Mouse (Mus musculus) mouse trophoblast stem cell (cell line): ENCODE results near the gene Itch.
"Not testable (repeated sequence)": the region's sequence is repeated elsewhere in the genome, so short reads cannot be mapped to it uniquely, and the experiment has no call there.

Experiments used
- in situ Hi-C, 2 experiments: fragments of 300-500 bp; cut with MseI, MboI; formaldehyde crosslinking; loops; 2 replicates in 1 of 2; 3 replicates in 1 of 2; pipeline ENCODE4 v1.15.1; 2025

Gene Itch

DNA sequence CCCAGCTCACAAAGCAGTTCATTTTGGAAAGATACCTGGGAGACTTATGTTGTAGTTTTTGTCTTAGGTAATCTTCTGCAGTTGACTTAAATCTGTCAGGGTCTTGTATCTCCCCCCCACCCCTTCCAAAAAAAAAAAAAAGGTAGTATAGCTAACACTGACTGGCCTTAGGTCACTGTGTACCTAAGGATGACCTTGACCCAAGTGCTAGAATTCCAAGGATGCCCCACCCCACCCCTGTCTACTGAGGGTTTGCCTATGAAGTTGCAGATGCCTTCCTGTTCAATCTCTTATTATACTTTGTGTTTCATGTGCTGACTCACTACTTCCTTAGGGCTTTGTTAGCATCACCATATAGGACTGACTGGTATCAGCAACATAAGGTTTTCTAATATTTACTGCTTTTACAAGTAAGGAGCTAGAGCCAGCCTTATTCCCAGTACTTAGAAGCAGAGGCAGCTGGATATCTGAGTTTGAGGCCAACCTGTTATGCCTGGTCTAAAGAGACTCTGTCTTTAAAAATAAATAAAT is 8.8 kb downstream of the Itch start:
- in situ Hi-C loops, result no loop called here

- in situ Hi-C loops, result not testable (repeated sequence)
Observed at GRCm38 (mm10) chr2:155149296-155149695, 16.0 kb downstream of the Itch start.

DNA sequence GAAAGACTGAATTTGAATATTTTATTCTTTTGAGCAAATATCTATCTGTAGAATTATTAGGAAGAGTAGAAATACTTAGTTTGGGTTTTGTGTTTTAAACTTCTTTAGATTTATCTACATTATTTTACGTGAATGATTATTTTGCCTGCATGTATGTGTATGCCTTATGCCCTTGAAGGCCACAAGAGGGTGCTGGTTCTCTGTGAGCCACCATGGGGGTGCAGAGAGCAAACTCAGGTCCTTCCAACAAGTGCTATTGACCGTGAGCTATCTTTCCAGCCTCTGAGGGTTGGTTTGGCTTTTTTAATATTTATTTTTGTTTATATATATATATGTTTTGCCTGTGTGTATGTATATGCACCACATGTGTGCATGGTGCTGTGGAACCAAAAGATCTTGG is 74.1 kb downstream of the Itch start:
- in situ Hi-C loops, result no loop called here

- in situ Hi-C loops, result no loop called here
Observed at GRCm38 (mm10) chr2:155223145-155223544, 89.8 kb downstream of the Itch start.

DNA sequence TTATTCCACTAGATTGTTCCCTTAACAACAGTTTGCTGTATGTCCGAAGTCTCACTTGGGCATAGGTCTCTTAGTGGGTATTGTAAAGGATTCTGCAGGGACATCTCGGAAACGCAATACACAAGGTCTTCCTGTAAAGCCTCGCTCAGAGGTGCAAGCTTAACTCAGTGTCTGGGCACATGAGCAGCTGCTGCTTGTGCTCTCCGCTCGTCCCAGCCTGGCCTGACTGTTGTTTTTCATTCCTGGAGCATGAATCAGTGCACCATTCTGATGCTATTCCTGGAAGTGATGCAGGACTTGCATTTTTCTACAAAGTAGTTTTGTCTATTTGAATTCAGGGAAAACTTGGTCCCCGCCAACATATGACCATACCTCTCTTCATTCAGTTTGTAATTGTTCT is 91.4 kb downstream of the Itch start:
- in situ Hi-C loops, result no loop called here

- in situ Hi-C loops, result no loop called here
Observed at GRCm38 (mm10) chr2:155235746-155236361, 102.5 kb downstream of the Itch start.

- in situ Hi-C loops, result no loop called here
Observed at GRCm38 (mm10) chr2:155236362-155236992, 103.2 kb downstream of the Itch start, which contains the start of gene Dynlrb1. Gene Dynlrb1, plus strand, starts transcription at chr2:155236533.

- in situ Hi-C loops, result no loop called here
Observed at GRCm38 (mm10) chr2:155237276-155237675, 104.0 kb downstream of the Itch start.

DNA sequence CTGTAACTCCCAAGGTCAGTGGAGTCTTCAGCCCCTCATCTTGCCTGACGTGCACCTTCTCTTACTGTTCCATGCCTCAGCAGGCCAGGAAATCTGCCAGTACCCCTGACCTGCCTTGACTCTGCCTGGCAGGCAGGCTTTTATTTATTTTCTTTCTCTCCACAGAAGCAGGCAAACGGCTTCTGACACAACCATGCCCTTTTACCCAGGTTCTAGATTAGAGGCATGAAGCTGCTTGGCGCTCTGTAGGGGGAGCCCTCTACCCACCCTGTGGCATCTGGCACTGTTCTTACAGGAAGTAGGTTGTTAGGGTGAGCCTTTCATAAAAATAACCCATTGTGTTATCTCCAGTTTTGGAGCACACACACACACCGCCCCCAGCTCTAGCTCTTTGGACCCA is 107.6 kb downstream of the Itch start:
- in situ Hi-C loops, result no loop called here

DNA sequence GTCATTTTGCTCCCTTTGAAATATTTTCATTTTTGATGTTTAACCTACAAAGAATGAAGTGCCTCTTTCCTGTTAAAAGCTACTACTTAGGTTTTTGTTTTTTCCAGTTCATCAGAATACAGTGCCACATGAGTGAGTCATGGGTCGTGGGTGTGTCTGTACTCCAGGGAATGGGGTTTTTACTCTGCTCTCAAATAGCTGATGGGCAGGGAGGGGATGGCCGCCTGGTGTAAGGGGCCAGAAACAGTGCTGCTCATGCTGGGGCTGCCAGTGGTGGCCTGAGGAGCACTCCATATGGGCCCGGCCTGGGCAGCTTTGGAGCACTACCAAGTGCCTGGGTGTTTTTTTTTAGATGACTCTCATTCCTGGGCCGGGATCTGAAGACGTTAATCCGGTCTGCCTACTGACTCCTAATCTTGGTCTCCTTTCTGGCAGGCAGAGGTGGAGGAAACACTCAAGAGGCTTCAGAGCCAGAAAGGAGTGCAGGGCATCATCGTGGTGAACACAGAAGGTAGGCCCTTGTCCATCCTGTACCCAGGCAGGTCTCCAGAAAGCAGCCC is 109.1 kb downstream of the Itch start:
- in situ Hi-C loops, result no loop called here

DNA sequence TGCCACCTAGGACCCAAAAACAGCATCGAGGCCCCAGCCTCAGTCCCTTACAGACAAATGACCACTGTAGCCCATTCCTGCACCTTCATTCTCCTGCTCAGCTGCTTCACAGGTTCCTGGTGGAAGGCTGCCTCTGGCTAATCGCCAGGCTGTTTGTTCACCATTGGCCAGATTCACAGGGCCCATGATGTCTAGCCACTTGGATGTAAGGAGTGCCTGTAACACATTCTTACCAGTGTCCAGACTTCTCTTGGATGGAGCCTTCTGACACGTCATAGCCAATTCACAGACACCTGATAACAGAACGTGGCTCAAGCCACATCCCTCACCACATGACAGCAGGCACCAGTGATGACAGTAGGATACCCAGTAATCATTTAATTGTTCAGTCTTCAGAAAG is 112.9 kb downstream of the Itch start:
- in situ Hi-C loops, result no loop called here

- in situ Hi-C loops, result no loop called here
Observed at GRCm38 (mm10) chr2:155248206-155248605, 114.9 kb downstream of the Itch start.

DNA sequence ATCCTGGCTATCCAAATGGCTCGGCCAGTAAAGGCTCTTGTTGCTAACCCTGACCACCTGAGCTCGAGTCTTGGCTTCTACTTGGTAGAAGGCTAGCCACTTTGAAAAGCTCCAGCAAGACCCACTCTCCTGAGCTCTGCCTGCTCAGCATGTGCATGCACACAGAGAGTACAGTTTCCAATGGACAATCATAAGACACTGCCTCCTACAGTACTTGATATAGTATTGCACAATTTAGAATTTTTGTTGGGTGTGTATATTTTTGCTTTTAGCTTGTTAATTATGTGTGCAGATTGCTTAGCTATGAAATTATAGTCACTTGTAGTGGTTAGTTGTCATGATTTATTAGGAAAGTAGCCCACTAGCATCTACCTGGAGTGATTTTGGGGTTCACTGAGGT is 115.4 kb downstream of the Itch start:
- in situ Hi-C loops, result no loop called here

GRCm38 (mm10) chr2:155249588-155249987 is 116.3 kb downstream of the Itch start:
- in situ Hi-C loops, result no loop called here

GRCm38 (mm10) chr2:155265526-155265925 is 132.2 kb downstream of the Itch start:
- in situ Hi-C loops, result no loop called here

DNA sequence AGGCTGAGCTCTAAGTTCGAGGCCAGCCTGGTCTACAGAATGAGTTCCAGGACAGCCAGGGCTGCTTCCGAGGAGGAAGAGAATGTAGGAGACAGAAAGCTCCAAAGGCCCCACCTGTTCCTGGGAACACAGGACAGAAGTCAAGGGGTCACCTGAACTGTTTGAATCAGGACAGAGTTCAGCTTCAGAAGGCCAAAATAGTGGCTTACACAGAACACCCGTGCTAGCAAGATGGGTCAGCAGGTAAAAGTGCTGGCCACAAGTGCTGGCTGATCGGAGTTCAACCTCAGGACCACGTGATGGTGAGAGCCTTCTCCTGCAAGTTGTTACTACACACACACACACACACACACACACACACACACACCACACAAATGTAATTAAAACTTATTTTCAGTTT is 133.6 kb downstream of the Itch start:
- in situ Hi-C loops, result no loop called here

- in situ Hi-C loops, result no loop called here
Observed at GRCm38 (mm10) chr2:155271957-155272356, 138.6 kb downstream of the Itch start.

DNA sequence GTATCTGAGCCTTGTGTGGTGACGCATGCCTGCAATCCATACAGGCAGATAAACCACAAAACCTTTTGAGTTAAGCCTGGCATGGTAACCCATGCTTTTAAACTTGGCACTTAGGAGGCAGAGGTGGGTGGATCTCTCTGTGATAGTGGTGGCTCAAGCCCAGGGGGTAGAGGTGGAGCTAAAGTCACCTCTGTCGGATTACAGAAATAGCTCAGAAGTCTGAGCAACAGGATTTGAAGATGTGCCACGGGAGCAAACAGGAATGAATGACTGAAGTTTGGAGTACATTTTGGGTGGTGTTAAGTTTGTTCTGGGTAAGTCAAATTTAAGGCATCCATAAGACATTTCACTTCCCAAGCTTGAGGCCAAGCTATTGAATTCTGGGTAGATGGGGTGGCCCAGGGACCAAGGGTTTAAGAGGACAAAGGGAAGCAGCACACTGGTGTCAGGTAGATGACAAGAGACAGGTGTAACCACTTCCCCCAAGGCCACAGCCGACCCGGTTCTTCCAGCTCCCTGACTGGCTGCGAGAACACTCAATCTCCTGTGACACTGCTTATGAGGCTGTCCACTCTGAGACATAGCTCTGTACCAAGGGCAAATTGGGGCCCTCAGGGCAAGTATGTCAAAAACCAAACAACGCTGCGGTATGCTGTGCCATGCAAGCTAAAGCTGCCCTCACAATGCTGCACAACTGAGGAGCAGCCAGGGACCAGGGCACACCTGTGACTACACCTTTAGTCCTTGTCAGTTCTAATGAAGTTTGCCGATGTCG is 139.3 kb downstream of the Itch start:
- in situ Hi-C loops, result no loop called here

DNA sequence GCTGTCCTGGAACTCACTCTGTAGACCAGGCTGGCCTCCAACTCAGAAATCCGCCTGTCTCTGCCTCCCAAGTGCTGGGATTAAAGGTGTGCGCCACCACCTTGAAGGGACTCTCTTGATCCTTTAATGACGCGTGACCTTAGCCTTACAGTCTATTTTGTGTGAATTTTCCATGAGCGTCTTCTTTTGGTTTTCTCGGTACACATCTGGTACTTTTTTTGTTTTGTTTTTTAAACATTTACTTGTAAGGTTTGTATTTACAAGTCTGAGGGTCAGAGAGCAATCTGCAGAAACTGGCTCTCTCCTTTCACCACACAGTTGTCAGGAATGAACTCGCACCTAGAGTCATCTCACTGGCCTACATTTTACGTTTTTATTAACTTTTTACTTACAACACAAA is 140.3 kb downstream of the Itch start:
- in situ Hi-C loops, result no loop called here

GRCm38 (mm10) chr2:155276195-155276594 is 142.9 kb downstream of the Itch start, which contains the start of gene Map1lc3a:
Gene Map1lc3a, plus strand, starts transcription at chr2:155276297.
- in situ Hi-C loops, result no loop called here
